Mouse (Mus musculus) adrenal gland, postnatal 10 days (tissue): ENCODE results near the gene Srd5a3. TPM values are rescaled to one million over a fixed set of nuclear protein-coding genes. Genes with fewer than 3 reads are reported as not detected.
A peak's percentile ranks its signal among the peaks of the same experiment; 100 is the strongest.
"Not testable (repeated sequence)": the region's sequence is repeated elsewhere in the genome, so short reads cannot be mapped to it uniquely, and the experiment has no call there.

Experiments
- DNase-seq: peaks from one replicate; pipeline ENCODE4 v3.0.0; 2021; ENCODE audit warnings: mixed read lengths
- long read RNA-seq, 2 experiments: library from polyadenylated mRNA; stranded (forward); transcript quantifications; one replicate each; pipeline ENCODE4 v2.0.0; 2021
- total RNA-seq, 2 experiments: library from RNA; stranded (reverse); gene quantifications; 2 replicates each; pipeline ENCODE4 v1.2.3; 2021

Srd5a3 gene
- total RNA-seq: 10 to 100 TPM; 24.1 to 26.2 TPM
- long read RNA-seq, experiment 1, transcript Srd5a3-201 (6 exons, 1,747 nt): major isoform, 22 of 25 reads
- long read RNA-seq, experiment 1, partial matches to known transcripts: 0 of 25 reads
- long read RNA-seq, experiment 1, other reads (novel, unspliced or antisense): 3 of 25 reads
- long read RNA-seq, experiment 2, transcript Srd5a3-201 (6 exons, 1,747 nt): major isoform, 11 of 14 reads
- long read RNA-seq, experiment 2, partial matches to known transcripts: 1 of 14 reads
- long read RNA-seq, experiment 2, other reads (novel, unspliced or antisense): 2 of 14 reads

- peak; percentile 98 for DNase-seq
These were observed at the start of gene Srd5a3 for GRCm38 (mm10) chr5:76139808-76140729. Gene Srd5a3, plus strand, starts transcription at chr5:76140271.

- DNase-seq: not testable (repeated sequence)
These were observed 36.3 kb upstream of the Srd5a3 start for GRCm38 (mm10) chr5:76103809-76104208.

GRCm38 (mm10) chr5:76107306-76107705 lies 32.8 kb upstream of the Srd5a3 start:
- no peak for DNase-seq

- DNase-seq: no peak
These were observed 31.6 kb upstream of the Srd5a3 start for GRCm38 (mm10) chr5:76108496-76108895.

GRCm38 (mm10) chr5:76111173-76111572 lies 28.9 kb upstream of the Srd5a3 start:
- DNase-seq: peak; percentile 10

GRCm38 (mm10) chr5:76112016-76112415 lies 28.1 kb upstream of the Srd5a3 start:
- DNase-seq: no peak

GRCm38 (mm10) chr5:76115436-76116041 lies 24.5 kb upstream of the Srd5a3 start:
- DNase-seq: peak; percentile 7

- DNase-seq: peak; percentile 82
These were observed 21.6 kb upstream of the Srd5a3 start for GRCm38 (mm10) chr5:76118441-76118840.

- DNase-seq: no peak
These were observed 19.4 kb upstream of the Srd5a3 start for GRCm38 (mm10) chr5:76120634-76121033.

- DNase-seq: no peak
These were observed 12.3 kb upstream of the Srd5a3 start for GRCm38 (mm10) chr5:76127584-76128316.

GRCm38 (mm10) chr5:76130292-76130691 lies 9.8 kb upstream of the Srd5a3 start:
- DNase-seq: no peak

- no peak for DNase-seq
These were observed 8.1 kb upstream of the Srd5a3 start for GRCm38 (mm10) chr5:76131990-76132389.

GRCm38 (mm10) chr5:76135644-76136043 lies 4.4 kb upstream of the Srd5a3 start:
- DNase-seq: no peak

- DNase-seq: no peak
These were observed 3.8 kb upstream of the Srd5a3 start for GRCm38 (mm10) chr5:76136271-76136670.

GRCm38 (mm10) chr5:76137586-76137985 lies 2.5 kb upstream of the Srd5a3 start:
- no peak for DNase-seq

- DNase-seq: no peak
These were observed 2.0 kb upstream of the Srd5a3 start for GRCm38 (mm10) chr5:76138071-76138470.

GRCm38 (mm10) chr5:76138512-76138911 lies 1.6 kb upstream of the Srd5a3 start:
- no peak for DNase-seq

- DNase-seq: no peak
These were observed 850 bp upstream of the Srd5a3 start for GRCm38 (mm10) chr5:76139171-76139671.

- no peak for DNase-seq
These were observed 627 bp downstream of the Srd5a3 start for GRCm38 (mm10) chr5:76140730-76141066.

GRCm38 (mm10) chr5:76143356-76143755 lies 3.3 kb downstream of the Srd5a3 start:
- no peak for DNase-seq

- no peak for DNase-seq
These were observed 6.3 kb downstream of the Srd5a3 start for GRCm38 (mm10) chr5:76146401-76146800.

- no peak for DNase-seq
These were observed 9.4 kb downstream of the Srd5a3 start for GRCm38 (mm10) chr5:76149436-76149835.
